Mouse (Mus musculus) embryonic facial prominence, embryonic 10.5 days (tissue): Measurements from ENCODE around the gene Cd48. TPM values are rescaled to one million over a fixed set of nuclear protein-coding genes. Genes with fewer than 3 reads are reported as not detected.

Experiments used
- DNase-seq: peaks from one replicate; pipeline ENCODE4 v3.0.0-alpha.2; 2017; ENCODE audit warnings: low spot score
- H3K27ac ChIP-seq: fragments of 300-500 bp; sonication (generic); replicated peaks from 2 replicates; pipeline ENCODE4 v1.5.1; 2016; ENCODE audit warnings: mild to moderate bottlenecking
- H3K27me3 ChIP-seq: fragments of 300-500 bp; sonication (generic); replicated peaks from 2 replicates; pipeline ENCODE4 v1.6.1; 2016; ENCODE audit warnings: low read depth, mild to moderate bottlenecking; ENCODE audit not compliant: poor library complexity, severe bottlenecking
- H3K36me3 ChIP-seq: fragments of 300-500 bp; sonication (generic); replicated peaks from 2 replicates; pipeline ENCODE4 v1.6.1; 2016; ENCODE audit warnings: mild to moderate bottlenecking, moderate library complexity
- H3K4me1 ChIP-seq: fragments of 300-500 bp; sonication (generic); 2 replicates; pipeline ENCODE4 v1.6.1; 2016
- H3K4me3 ChIP-seq: fragments of 300-500 bp; sonication (generic); 2 replicates; pipeline ENCODE4 v1.5.1; 2016; ENCODE audit warnings: mild to moderate bottlenecking, moderate library complexity
- H3K9me3 ChIP-seq: fragments of 300-500 bp; sonication (generic); 2 replicates; pipeline ENCODE4 v1.6.1; 2016; ENCODE audit warnings: mild to moderate bottlenecking
- WGBS: fragments of 180-500 bp; shearing (Covaris S2); methylation state at CpG from one replicate; pipeline ENCODE4 v1.1.7; 2016; 5-methylcytosine and 5-hydroxymethylcytosine counted together
- microRNA-seq: library from miRNA; unstranded; fragments of <30 nt; microRNA quantifications from one replicate; pipeline ENCODE4, GENCODE M21; 2017
- polyA plus RNA-seq: library from polyadenylated mRNA; unstranded; fragments of >200 nt; fragmentation: Nextera tagmentation; extraction: Ambion mirVana; gene quantifications from 2 replicates; pipeline ENCODE4 v1.2.1, GENCODE M21; 2016

Gene Cd48
- polyA plus RNA-seq, 1 experiment from 2014 or later = 0.55 TPM

DNA sequence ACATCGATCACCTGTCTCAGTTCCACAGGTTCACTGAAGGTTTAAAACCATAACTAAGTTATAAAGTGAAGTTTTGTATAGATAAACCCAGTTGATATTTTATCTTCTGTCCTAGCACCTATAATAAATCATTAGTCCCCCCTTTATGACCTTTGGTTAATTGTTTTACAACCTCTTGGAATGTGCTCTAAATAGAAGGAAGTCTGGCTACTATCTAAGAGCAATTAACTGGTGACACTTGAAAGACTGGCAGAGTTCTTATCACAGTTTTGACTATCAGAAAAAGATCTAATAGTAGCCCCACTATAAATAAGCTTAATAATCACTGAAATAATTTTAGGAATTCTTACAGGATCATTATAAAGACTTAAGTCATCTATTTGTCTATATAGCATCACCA is 34.4 kb downstream of the Cd48 start:
- no peak overlapping the region for H3K27ac ChIP-seq
- DNase-seq = no peak
- H3K9me3 ChIP-seq = no peaks in the 10 kb centered on the region
- no peaks in the 10 kb centered on the region for H3K4me1 ChIP-seq
- WGBS = 94% methylated on average over 1 of the region's 1 CpGs
- H3K36me3 ChIP-seq = no peaks in the 10 kb centered on the region
- no peaks in the 10 kb centered on the region for H3K27me3 ChIP-seq
- H3K4me3 ChIP-seq = no peak overlapping the region

DNA sequence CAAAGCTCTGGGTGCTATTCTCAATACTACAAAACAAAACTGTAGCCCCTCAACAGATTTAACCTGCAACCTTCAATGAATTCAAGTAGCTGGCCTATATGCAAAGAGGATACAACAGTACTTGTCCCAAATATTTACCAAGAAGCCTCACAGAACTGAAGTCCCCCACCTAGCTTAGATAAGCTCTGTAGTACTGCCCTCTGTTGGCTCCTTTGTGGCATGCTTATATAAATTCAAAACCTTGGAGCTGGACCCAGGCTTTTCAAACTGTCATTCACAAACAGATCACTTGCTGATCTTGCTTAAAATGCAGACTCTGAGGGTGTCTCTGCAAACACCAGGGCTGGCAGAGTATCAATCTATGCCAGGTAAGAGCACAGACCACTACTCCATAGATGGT is 49.4 kb downstream of the Cd48 start:
- no peak for DNase-seq
- Histone ChIP-seq H3K36me3 (no peaks in the 10 kb centered on the region), H3K9me3 (peaks cover 12% of the 10 kb centered on the region), H3K27me3 (no peaks in the 10 kb centered on the region), H3K4me1 (no peaks in the 10 kb centered on the region), H3K27ac (no peak overlapping the region), H3K4me3 (no peak overlapping the region)

DNA sequence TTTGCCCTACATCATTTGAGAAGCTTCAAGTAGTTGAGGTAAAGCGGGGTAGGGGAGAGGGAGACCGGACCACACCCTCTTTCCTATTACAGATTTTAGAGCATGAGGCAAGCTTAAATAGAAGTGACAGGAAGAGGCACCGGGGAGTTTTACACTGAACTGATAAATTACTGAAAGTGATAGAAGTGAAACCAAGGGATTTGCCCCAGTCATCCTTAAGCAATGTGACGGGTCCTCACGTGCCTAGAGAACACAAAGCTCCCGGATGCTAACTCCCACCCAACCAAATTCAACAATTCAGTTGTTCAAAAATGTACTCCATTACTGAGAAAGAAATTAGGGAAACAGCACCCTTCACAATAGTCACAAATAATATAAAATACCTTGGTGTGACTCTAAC is 53.1 kb downstream of the Cd48 start:
- H3K27me3 ChIP-seq = no peaks in the 10 kb centered on the region
- H3K9me3 ChIP-seq = no peaks in the 10 kb centered on the region
- H3K4me1 ChIP-seq = no peaks in the 10 kb centered on the region
- no peaks in the 10 kb centered on the region for H3K36me3 ChIP-seq
- no peak overlapping the region for H3K4me3 ChIP-seq
- WGBS = 87% methylated on average over 6 of the region's 6 CpGs
- H3K27ac ChIP-seq = no peak overlapping the region
- DNase-seq = no peak

DNA sequence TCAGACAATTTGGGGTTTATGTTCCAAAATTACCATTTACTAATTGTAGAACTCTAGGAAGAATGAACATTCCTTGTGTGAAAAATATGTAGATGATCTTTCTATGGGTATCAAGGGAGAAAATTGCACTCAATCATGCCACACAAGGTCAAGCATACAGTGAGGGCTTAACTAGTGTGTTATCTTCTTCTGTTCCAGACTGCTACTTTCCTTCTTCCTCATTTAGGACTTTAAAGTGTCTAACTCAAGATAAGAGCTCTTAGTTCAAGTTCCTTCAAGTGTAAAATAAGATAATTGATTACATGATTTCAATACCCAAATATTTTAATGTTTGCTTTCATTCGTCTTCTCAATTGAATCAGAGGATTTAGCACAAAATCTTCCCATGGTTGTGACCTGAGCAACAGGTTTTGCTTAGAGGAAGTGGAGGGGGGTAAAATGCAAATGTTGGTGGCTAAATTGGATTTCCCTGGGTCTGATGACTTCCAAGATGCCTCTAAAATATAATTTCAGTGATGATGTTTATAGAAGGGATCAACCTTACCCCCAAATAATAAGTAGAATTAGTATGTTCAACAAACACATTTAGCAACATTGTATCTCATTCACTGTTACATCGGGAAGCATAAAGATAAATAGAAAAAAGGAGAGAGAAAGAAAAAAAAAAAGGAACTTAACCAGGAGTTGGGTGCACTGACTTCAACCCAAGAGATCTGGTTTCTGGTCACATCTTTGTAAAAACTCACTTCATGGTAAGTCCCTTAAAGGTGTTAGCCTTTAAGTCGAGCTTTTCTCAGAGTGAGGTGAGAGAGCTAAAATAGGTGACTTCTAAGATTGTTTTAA is 66.5 kb downstream of the Cd48 start:
- 83% methylated on average over 3 of the region's 3 CpGs for WGBS
- H3K9me3 ChIP-seq = no peaks in the 10 kb centered on the region
- H3K4me3 ChIP-seq = no peak overlapping the region
- H3K36me3 ChIP-seq = no peaks in the 10 kb centered on the region
- DNase-seq = no peak
- no peak overlapping the region for H3K27ac ChIP-seq
- H3K4me1 ChIP-seq = no peaks in the 10 kb centered on the region
- H3K27me3 ChIP-seq = no peaks in the 10 kb centered on the region

Small RNA genes within 50 kb of the gene (microRNA-seq; reads per million reads assigned to microRNA genes)
- not detected for gene Mir7683

Other genes starting within 250 kb of the Cd48 start
- gene F11r, start 244.5 kb upstream of the Cd48 start, polyA plus RNA-seq = 34.7 and 37.6 TPM in 2 replicates
- gene Alyref2, start 178.5 kb upstream of the Cd48 start, polyA plus RNA-seq = 7.4 and 9.3 TPM in 2 replicates
- gene Itln1, start 146.7 kb upstream of the Cd48 start, polyA plus RNA-seq = not detected in 2 replicates
- gene Cd244a, start 122.8 kb upstream of the Cd48 start, polyA plus RNA-seq = 0.19 TPM in 1 of 2 replicates, not detected in the other
- 0.06 and 0.07 TPM in 2 replicates for gene Ly9, start 74.6 kb upstream of the Cd48 start, polyA plus RNA-seq
- not detected in 2 replicates for gene Slamf7, start 29.0 kb upstream of the Cd48 start, polyA plus RNA-seq
- gene Slamf1, start 85.1 kb downstream of the Cd48 start, polyA plus RNA-seq = 0.15 and 0.17 TPM in 2 replicates
- 0.31 and 0.65 TPM in 2 replicates for gene Cd84, start 157.7 kb downstream of the Cd48 start, polyA plus RNA-seq
- not detected in 2 replicates for gene Gm10521, start 213.7 kb downstream of the Cd48 start, polyA plus RNA-seq
- gene Slamf6, start 235.5 kb downstream of the Cd48 start, polyA plus RNA-seq = 0.45 TPM in 1 of 2 replicates, not detected in the other